Mouse (Mus musculus) spleen, adult 2 months (tissue): ENCODE measurements around the gene Hint1.

Experiments used
- CTCF ChIP-seq: fragments of 200-500 bp; IDR thresholded peaks from 2 replicates; pipeline ENCODE4 v1.5.1; 2011; ENCODE audit warnings: mild to moderate bottlenecking, inconsistent platforms; ENCODE audit not compliant: insufficient read depth, insufficient read length, insufficient replicate concordance; ENCODE audit errors: extremely low read depth
- POLR2A ChIP-seq: fragments of 200-500 bp; IDR thresholded peaks from 2 replicates; pipeline ENCODE4 v1.6.1; 2011; ENCODE audit warnings: low read depth, low read length, inconsistent platforms

DNA sequence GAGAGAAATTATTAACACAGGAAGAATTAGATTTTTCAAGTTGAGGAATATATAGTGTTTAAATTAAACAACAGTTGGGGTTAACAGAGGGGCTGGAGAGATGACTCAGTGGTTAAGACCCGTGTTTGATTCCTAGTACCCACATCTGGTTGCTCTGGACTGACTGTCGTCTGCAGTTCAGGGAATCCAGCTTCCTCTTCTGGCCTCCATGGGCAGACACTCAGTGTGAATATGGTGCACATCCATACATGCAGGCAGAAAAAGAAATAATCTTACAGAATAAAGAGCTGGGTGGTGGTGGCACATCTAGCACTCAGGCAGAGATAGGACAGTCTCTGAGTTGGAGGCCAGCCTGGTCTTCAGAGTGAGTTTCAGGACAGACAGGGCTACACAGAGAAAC lies 2.3 kb downstream of the Hint1 start:
- TF ChIP-seq CTCF (no peak), POLR2A (no peak)
